Mouse (Mus musculus) liver, adult 2 months (tissue): ENCODE results near the gene Gm42517.

Source experiments
- CTCF ChIP-seq: fragments of 200-500 bp; IDR thresholded peaks from 2 replicates; pipeline ENCODE4 v1.5.1; 2011; ENCODE audit warnings: low read depth, low read length, control low read depth
- POLR2A ChIP-seq: fragments of 200-500 bp; IDR thresholded peaks from 2 replicates; pipeline ENCODE4 v1.6.1; 2011; ENCODE audit warnings: low read length, control low read depth; ENCODE audit not compliant: insufficient read depth; ENCODE audit errors: extremely low read depth

DNA sequence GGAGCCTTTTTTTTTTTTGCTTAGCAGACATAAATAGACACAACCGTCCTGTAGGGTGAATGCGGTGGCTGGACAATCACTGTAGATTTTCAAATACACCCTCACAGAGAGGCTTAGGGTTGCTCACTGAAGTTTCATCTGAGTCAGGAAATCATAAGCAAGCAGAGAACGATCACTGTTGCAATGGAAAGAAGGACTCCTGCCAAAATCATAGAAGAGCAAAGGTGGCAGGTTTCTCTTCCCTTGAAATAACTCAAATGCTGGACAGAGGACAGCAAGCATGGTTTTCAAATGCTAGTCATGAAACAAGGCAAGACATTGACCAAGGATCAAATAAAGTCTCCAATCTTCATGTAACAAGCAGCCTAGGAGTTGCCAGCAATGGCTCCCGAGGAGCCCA is 10.6 kb upstream of the Gm42517 start:
- TF ChIP-seq POLR2A (no peak), CTCF (no peak)
